Mouse (Mus musculus): ENCODE data around the gene Josd2. TPM values are rescaled to one million over a fixed set of nuclear protein-coding genes. Genes with fewer than 3 reads are reported as not detected.

The Josd2 gene
- total and polyA plus RNA-seq, 3 experiments = 33.9 to 57.7 (median 54.8) TPM

- H3K4me3 ChIP-seq (replicated peaks in 1 of 3; ENCODE audit: low read depth in 2 of 3, low read length in 2 of 3, poor library complexity in 1 of 3) = peak within 1 kb of the TSS; percentile 70 to 76 (median 73)
- DNase-seq (ENCODE audit: extremely low read depth) = peak; percentile 99
- no peak for TF ChIP-seq ZKSCAN1 (IDR thresholded peaks at IDR 0.05; ENCODE audit: borderline replicate concordance, low read depth, low read length)
- peak; percentile 93 for TF ChIP-seq ETS1 (conservative IDR thresholded peaks at IDR 0.05; ENCODE audit: low read depth, low read length)
- 0 out of 2 replicates have a peak, but pooled peaks have one; percentile 25 for TF ChIP-seq UBTF (IDR thresholded peaks at IDR 0.05; ENCODE audit: low read depth, low read length)
- TF ChIP-seq HCFC1 (IDR thresholded peaks at IDR 0.05; ENCODE audit: low read depth, low read length) = peak; percentile 78
- TF ChIP-seq CHD2 (IDR thresholded peaks at IDR 0.05; ENCODE audit: low read length) = peak; percentile 33; the same call in 1 of the 2 replicates
- peak; percentile 65 for TF ChIP-seq TCF12 (IDR thresholded peaks at IDR 0.05; ENCODE audit: low read depth, low read length)
- peak; percentile 96 for TF ChIP-seq POLR2A (IDR thresholded peaks at IDR 0.05; ENCODE audit: low read depth, low read length)
- TF ChIP-seq RAD21 (IDR thresholded peaks at IDR 0.05; ENCODE audit: low read depth, low read length) = no peak
- no peak; the same call in 1 of the 2 replicates for TF ChIP-seq ZMIZ1 (IDR thresholded peaks at IDR 0.05; ENCODE audit: low read depth, low read length)
- TF ChIP-seq MYC (IDR thresholded peaks at IDR 0.05; ENCODE audit: low read depth, low read length) = peak; percentile 58
- peak; percentile 69; the same call in 1 of the 2 replicates for TF ChIP-seq MAX (IDR thresholded peaks at IDR 0.05; ENCODE audit: low read length)
- peak; percentile 97 for TF ChIP-seq GABPA (IDR thresholded peaks at IDR 0.05; ENCODE audit: insufficient replicate concordance, low read depth, low read length)
- TF ChIP-seq IRF4 (IDR thresholded peaks at IDR 0.05; ENCODE audit: low read depth, low read length) = peak; percentile 85
- TF ChIP-seq NRF1 (IDR thresholded peaks at IDR 0.05; ENCODE audit: low read depth, low read length) = peak; percentile 96
- peak; percentile 78 for TF ChIP-seq ELF1 (IDR thresholded peaks at IDR 0.05; ENCODE audit: low read depth, low read length)
- TF ChIP-seq JUND (conservative IDR thresholded peaks at IDR 0.05; ENCODE audit: low read depth, low read length) = 0 out of 2 replicates have a peak, but pooled peaks have one; percentile 20
- peak; percentile 5; the same call in 1 of the 2 replicates for TF ChIP-seq MXI1 (IDR thresholded peaks at IDR 0.05; ENCODE audit: low read depth, low read length)
- no peak for TF ChIP-seq SMC3 (IDR thresholded peaks at IDR 0.05; ENCODE audit: low read depth, low read length)
- no peak for TF ChIP-seq CTCF (conservative IDR thresholded peaks at IDR 0.05 in 1 of 2, IDR thresholded peaks at IDR 0.05 in 1 of 2; ENCODE audit: low read depth in 2 of 2, low read length in 2 of 2)
- peak; percentile 68; the same call in 1 of the 2 replicates for TF ChIP-seq KAT2A (IDR thresholded peaks at IDR 0.05; ENCODE audit: insufficient replicate concordance, low read length)
- peak; percentile 98 for TF ChIP-seq BHLHE40 (IDR thresholded peaks at IDR 0.05; ENCODE audit: low read depth, low read length)
- no peak; the same call in 1 of the 2 replicates for TF ChIP-seq MEF2A (IDR thresholded peaks at IDR 0.05; ENCODE audit: borderline replicate concordance, low read depth, low read length)
- peak; percentile 37 for TF ChIP-seq JUN (IDR thresholded peaks at IDR 0.05; ENCODE audit: insufficient read depth, low read depth, low read length)
- peak; percentile 15; the same call in 1 of the 2 replicates for TF ChIP-seq SIN3A (IDR thresholded peaks at IDR 0.05; ENCODE audit: low read length)
- no peak; the same call in 1 of the 2 replicates for TF ChIP-seq RCOR1 (conservative IDR thresholded peaks at IDR 0.05; ENCODE audit: low read depth, low read length)
- TF ChIP-seq NELFE (IDR thresholded peaks at IDR 0.05; ENCODE audit: low read depth, low read length) = peak; percentile 91; the same call in 1 of the 2 replicates
- peak; percentile 77; the same call in 1 of the 2 replicates for TF ChIP-seq POLR2AphosphoS2 (IDR thresholded peaks at IDR 0.05; ENCODE audit: low read depth, low read length)
- TF ChIP-seq TBP (conservative IDR thresholded peaks at IDR 0.05; ENCODE audit: low read depth, low read length) = peak; percentile 58; the same call in 1 of the 2 replicates
- TF ChIP-seq USF2 (conservative IDR thresholded peaks at IDR 0.05; ENCODE audit: low read depth, low read length) = no peak
- no peak for TF ChIP-seq EP300 (IDR thresholded peaks at IDR 0.05; ENCODE audit: low read length)
- TF ChIP-seq MAFK (IDR thresholded peaks at IDR 0.05; ENCODE audit: insufficient replicate concordance, low read length) = 0 out of 2 replicates have a peak, but pooled peaks have one; percentile 22
- dilution Hi-C loops (cut with MboI; ENCODE audit: extremely low pct_ligation_motif_present, extremely low pct_unique_long_range_greater_than_20kb, low sequenced_read_pairs) (no loop called here), in situ Hi-C loops (cut with MboI; ENCODE audit: low pct_ligation_motif_present, low pct_unique_long_range_greater_than_20kb, low sequenced_read_pairs) (loop anchor here (10.0 kb wide), 1 partner anchor 231 kb away; the partner anchor contains the start of gene Gm15517)
- H3K9ac ChIP-seq (ENCODE audit: insufficient read depth, low read depth) = peak within 1 kb of the TSS; percentile 83
- H3K27me3 ChIP-seq (replicated peaks) = no peaks in the 10 kb centered on the region
- no peaks in the 10 kb centered on the region for H3K9me3 ChIP-seq (replicated peaks; ENCODE audit: low read length)
- peaks cover 18 to 46% of the 10 kb centered on the region in 2 experiments for H3K36me3 ChIP-seq (replicated peaks in 1 of 2; ENCODE audit: control insufficient read depth in 1 of 2, insufficient read depth in 1 of 2, low read length in 1 of 2)
- peak within 1 kb of the TSS; percentile 67 for H3K27ac ChIP-seq (ENCODE audit: insufficient read depth, low read depth)
- H3K79me2 ChIP-seq (replicated peaks; ENCODE audit: control insufficient read depth, extremely low read depth, insufficient read depth, poor library complexity, severe bottlenecking) = peaks cover 8% of the 10 kb centered on the region; the same call in 1 of the 2 replicates
- H3K4me1 ChIP-seq (ENCODE audit: control insufficient read depth in 1 of 2, insufficient read depth in 2 of 2) = peaks cover 4 to 21% of the 10 kb centered on the region in 2 experiments; a peak in 3 of 4 replicates
- peak within 1 kb of the TSS; percentile 77 for H3K4me2 ChIP-seq (ENCODE audit: insufficient read depth, low read depth, poor library complexity, severe bottlenecking)
Measured at GRCm38 (mm10) chr7:44495992-44496770, 28.4 kb downstream of the Josd2 start, which contains the start of the genes Emc10 and Fam71e1. Gene Emc10, minus strand, starts transcription at chr7:44496529. Gene Fam71e1, plus strand, starts transcription at chr7:44496581.

Data from CH12.LX (cell line).